Comparison of ENCODE assay signal across 22 mouse cellular contexts in genomic region chr5:28148473-28148872, GRCm38 (mm10). TPM values are rescaled to one million over a fixed set of nuclear protein-coding genes. Genes with fewer than 3 reads are reported as not detected.
DNase-seq lines count a peak whose midpoint lies in the region; ATAC-seq and TF ChIP-seq lines count a peak whose summit lies in the region.
"Had no signal": no experiment of that assay in that cellular context is flagged by ENCODE, and none has a peak within 500 bp of the region (broad histone marks: within the 10 kb centered on the region; RNA-seq: fewer than 3 reads in every experiment).

No protein-coding gene starts in this region.

- no peak for ATAC-seq in frontal cortex, adult (ENCODE audit: low TSS enrichment)
- ATAC-seq: forebrain, embryonic 13.5 days; forebrain, postnatal 0 days; hindbrain, postnatal 0 days had no signal

- no peaks in the 10 kb centered on the region for H3K4me1 ChIP-seq in lung, adult 2 months (ENCODE audit: control insufficient read depth, insufficient read depth, low read length)
- H3K4me1 ChIP-seq: forebrain, embryonic 13.5 days; hindbrain, embryonic 12.5 days had no signal

- TF ChIP-seq POLR2A in lung, adult 2 months (IDR thresholded peaks at IDR 0.05; ENCODE audit: borderline replicate concordance, extremely low read depth, low read depth, low read length), result no peak

- 51% methylated on average over 3 of the region's 3 CpGs for WGBS in lung, adult 2 months

- DNase-seq in cerebellum, adult 11 months, result peak; percentile 82
- peak; percentile 86 to 89 for DNase-seq in cerebellum, adult 18-20 months
- DNase-seq in cerebellum, adult 9-11 months, result peak; percentile 90
- peak; percentile 81 to 87 for DNase-seq in cerebellum, postnatal 36 days
- no peak for DNase-seq in natural killer cell, adult 2 months (ENCODE audit: low spot score in 2 of 2)
- no peak for DNase-seq in lung, adult 2 months
- DNase-seq: adrenal gland, adult 2 months; adrenal gland, postnatal 36 days; forebrain, postnatal 0 days; gastrocnemius, adult 2 months; gastrocnemius, postnatal 25 days; heart, postnatal 10 days; heart, postnatal 4 days; kidney, adult 11 months; kidney, adult 9 months had no signal

- no peak for TF ChIP-seq CTCF in lung, adult 2 months (IDR thresholded peaks at IDR 0.05; ENCODE audit: insufficient read depth, low read length)

- H3K4me3 ChIP-seq in lung, adult 2 months (replicated peaks; ENCODE audit: extremely low read depth, low read depth, low read length), result no peak overlapping the region
- H3K4me3 ChIP-seq: forebrain, embryonic 13.5 days; gastrocnemius, adult 2 months; hindbrain, embryonic 12.5 days had no signal

RNA-seq across cellular contexts. Expression of gene En2, which starts 17.0 kb away (rescaled TPM):
- polyA plus RNA-seq in lung, adult 2 months (2012; rRNA removed), result not detected in 2 replicates
- polyA plus RNA-seq: embryonic facial prominence, embryonic 14.5 days; forebrain, postnatal 0 days; heart, embryonic 14.5 days; intestine, embryonic 14.5 days had no signal

Comparison
In these comparisons a context has a peak if more than half of its experiments do, and no peak if none do; other contexts are left out.
1. DNase-seq: peak in cerebellum, adult 11 months (single experiment), cerebellum, adult 18-20 months (2 of 2), cerebellum, adult 9-11 months (single experiment) and cerebellum, postnatal 36 days (2 of 2); none in natural killer cell, adult 2 months (0 of 2) and lung, adult 2 months (single experiment).